Mouse (Mus musculus) forebrain, embryonic 16.5 days (tissue): ENCODE measurements at regions not wholly inside any gene's neighbourhood (a gene's known extent, or its start where the extent isn't known, plus 50 kb on each side); places are given as distances from the start of the nearest gene placed in this dataset.

Experiments used
- ATAC-seq: fragments of 200-750 bp; cut with Nextera tagmentation; 2 replicates; pipeline ENCODE4 v1.8.0; 2017; ENCODE audit warnings: mild to moderate bottlenecking, moderate library complexity
- H3K27ac ChIP-seq: fragments of 300-500 bp; sonication (generic); 2 replicates; pipeline ENCODE4 v1.5.1; 2014; ENCODE audit warnings: low read length, control low read depth
- H3K27me3 ChIP-seq: fragments of 300-500 bp; sonication (generic); replicated peaks from 2 replicates; pipeline ENCODE4 v1.6.1; 2014; ENCODE audit warnings: low read length; ENCODE audit not compliant: control insufficient read depth, insufficient read depth
- H3K36me3 ChIP-seq: fragments of 300-500 bp; sonication (generic); 2 replicates; pipeline ENCODE4 v1.6.1; 2014; ENCODE audit not compliant: control insufficient read depth, insufficient read depth
- H3K4me1 ChIP-seq: fragments of 300-500 bp; sonication (generic); replicated peaks from 2 replicates; pipeline ENCODE4 v1.6.1; 2014; ENCODE audit warnings: low read length; ENCODE audit not compliant: control insufficient read depth, insufficient read depth
- H3K4me2 ChIP-seq: fragments of 300-500 bp; sonication (generic); 2 replicates; pipeline ENCODE4 v1.6.1; 2014; ENCODE audit warnings: mild to moderate bottlenecking, low read length, control low read depth
- H3K4me3 ChIP-seq: fragments of 300-500 bp; sonication (generic); replicated peaks from 2 replicates; pipeline ENCODE4 v1.5.1; 2014; ENCODE audit warnings: mild to moderate bottlenecking, low read length, control low read depth
- H3K9ac ChIP-seq: fragments of 300-500 bp; sonication (generic); replicated peaks from 2 replicates; pipeline ENCODE4 v1.6.1; 2014; ENCODE audit warnings: low read depth, low read length, control low read depth
- H3K9me3 ChIP-seq: fragments of 300-500 bp; sonication (generic); 2 replicates; pipeline ENCODE4 v1.6.1; 2016; ENCODE audit warnings: low read length; ENCODE audit not compliant: control insufficient read depth
- WGBS: fragments of 180-500 bp; shearing (Covaris S2); extraction: QIAGEN DNeasy Blood & Tissue Kit; methylation state at CpG from one replicate; pipeline ENCODE4 v1.1.7; 2014; 5-methylcytosine and 5-hydroxymethylcytosine counted together

DNA sequence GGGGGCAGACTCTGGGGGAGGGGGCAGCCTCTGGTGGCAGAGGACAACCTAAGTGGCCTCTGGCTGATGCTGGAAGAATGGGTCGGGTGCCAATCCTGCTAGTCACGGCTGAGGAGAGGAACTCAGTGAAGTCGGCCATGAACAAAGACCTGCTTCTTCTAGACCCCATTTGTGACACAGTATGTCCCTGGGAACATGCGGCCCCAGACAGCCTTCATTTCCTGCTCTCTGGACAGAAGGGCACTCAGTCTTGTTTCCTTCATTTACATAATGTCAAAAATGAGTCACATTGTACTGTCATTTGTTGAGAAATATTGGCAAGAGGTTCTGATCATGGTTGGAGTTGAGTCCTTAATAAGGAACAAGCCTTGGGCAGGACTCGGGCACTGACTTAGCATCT is 116.5 kb upstream of the Hes1 start:
- H3K4me2 ChIP-seq: no peak overlapping the region
- no peak for ATAC-seq
- no peaks in the 10 kb centered on the region for H3K36me3 ChIP-seq
- no peak overlapping the region for H3K9ac ChIP-seq
- peaks cover 12% of the 10 kb centered on the region for H3K4me1 ChIP-seq
- H3K27ac ChIP-seq: no peak overlapping the region
- H3K4me3 ChIP-seq: no peak overlapping the region
- no peaks in the 10 kb centered on the region for H3K9me3 ChIP-seq
- H3K27me3 ChIP-seq: no peaks in the 10 kb centered on the region
- WGBS: 61% methylated on average over 5 of the region's 5 CpGs

GRCm38 (mm10) chr16:29950136-29950535 is 114.0 kb upstream of the Hes1 start:
- Histone ChIP-seq H3K4me1 (peaks cover 12% of the 10 kb centered on the region), H3K4me2 (no peak overlapping the region), H3K36me3 (no peaks in the 10 kb centered on the region), H3K27ac (no peak overlapping the region), H3K9me3 (no peaks in the 10 kb centered on the region), H3K9ac (no peak overlapping the region), H3K27me3 (no peaks in the 10 kb centered on the region), H3K4me3 (no peak overlapping the region)
- 30% methylated on average over 9 of the region's 9 CpGs for WGBS
- no peak for ATAC-seq

DNA sequence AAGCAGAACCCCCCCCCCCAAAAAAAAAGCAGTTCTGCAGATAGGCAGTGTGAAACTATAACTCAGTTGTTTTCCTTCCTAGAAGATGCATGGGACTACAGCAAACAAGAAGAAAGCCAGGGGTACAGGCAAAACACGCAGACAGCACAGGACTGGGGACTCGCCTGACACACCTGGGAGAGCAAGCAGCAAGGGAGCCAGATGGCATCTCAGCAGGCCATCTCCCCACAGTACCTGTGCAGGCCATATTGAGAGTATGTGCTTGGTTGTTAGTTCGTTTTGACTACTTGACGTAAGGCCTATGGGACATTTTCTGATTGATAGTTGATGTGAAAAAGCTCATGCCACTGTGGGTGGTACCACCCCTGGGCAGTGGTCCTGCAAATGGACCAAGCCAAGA is 113.4 kb upstream of the Hes1 start:
- H3K9ac ChIP-seq: no peak overlapping the region
- WGBS: 90% methylated on average over 4 of the region's 4 CpGs
- H3K9me3 ChIP-seq: no peaks in the 10 kb centered on the region
- ATAC-seq: no peak
- H3K4me3 ChIP-seq: no peak overlapping the region
- no peaks in the 10 kb centered on the region for H3K36me3 ChIP-seq
- no peak overlapping the region for H3K4me2 ChIP-seq
- H3K27ac ChIP-seq: no peak overlapping the region
- H3K4me1 ChIP-seq: peaks cover 6% of the 10 kb centered on the region
- no peaks in the 10 kb centered on the region for H3K27me3 ChIP-seq

- no peaks in the 10 kb centered on the region for H3K27me3 ChIP-seq
- H3K4me1 ChIP-seq: no peaks in the 10 kb centered on the region
- no peak overlapping the region for H3K4me2 ChIP-seq
- H3K9me3 ChIP-seq: no peaks in the 10 kb centered on the region
- no peak overlapping the region for H3K27ac ChIP-seq
- no peak overlapping the region for H3K9ac ChIP-seq
- 89% methylated on average over 10 of the region's 10 CpGs for WGBS
- no peaks in the 10 kb centered on the region for H3K36me3 ChIP-seq
- no peak for ATAC-seq
- no peak overlapping the region for H3K4me3 ChIP-seq
These were observed 109.5 kb upstream of the Hes1 start for GRCm38 (mm10) chr16:29954700-29955099.

DNA sequence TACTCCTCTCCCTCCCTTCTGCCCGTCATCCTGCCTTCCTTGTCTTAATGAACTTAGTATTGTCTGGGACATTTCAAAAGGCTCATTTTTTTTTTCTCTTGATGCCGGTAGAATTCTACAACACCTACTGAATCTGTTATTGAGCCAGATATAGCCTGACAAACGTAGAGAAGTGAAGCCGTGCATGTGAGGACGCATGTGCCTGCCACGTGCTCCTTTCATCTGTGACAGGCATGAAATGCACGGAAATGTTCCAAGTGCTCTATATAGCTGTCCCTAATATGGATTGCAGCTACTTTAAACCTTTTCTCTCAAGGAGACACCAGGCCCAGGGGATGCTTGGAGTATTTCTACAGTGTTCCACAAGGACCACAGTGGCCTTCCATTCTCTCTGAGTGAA is 107.3 kb upstream of the Hes1 start:
- Histone ChIP-seq H3K27me3 (no peaks in the 10 kb centered on the region), H3K4me2 (no peak overlapping the region), H3K4me3 (no peak overlapping the region), H3K9me3 (no peaks in the 10 kb centered on the region), H3K36me3 (no peaks in the 10 kb centered on the region), H3K4me1 (no peaks in the 10 kb centered on the region), H3K27ac (no peak overlapping the region), H3K9ac (no peak overlapping the region)
- 55% methylated on average over 7 of the region's 7 CpGs for WGBS
- ATAC-seq: no peak

DNA sequence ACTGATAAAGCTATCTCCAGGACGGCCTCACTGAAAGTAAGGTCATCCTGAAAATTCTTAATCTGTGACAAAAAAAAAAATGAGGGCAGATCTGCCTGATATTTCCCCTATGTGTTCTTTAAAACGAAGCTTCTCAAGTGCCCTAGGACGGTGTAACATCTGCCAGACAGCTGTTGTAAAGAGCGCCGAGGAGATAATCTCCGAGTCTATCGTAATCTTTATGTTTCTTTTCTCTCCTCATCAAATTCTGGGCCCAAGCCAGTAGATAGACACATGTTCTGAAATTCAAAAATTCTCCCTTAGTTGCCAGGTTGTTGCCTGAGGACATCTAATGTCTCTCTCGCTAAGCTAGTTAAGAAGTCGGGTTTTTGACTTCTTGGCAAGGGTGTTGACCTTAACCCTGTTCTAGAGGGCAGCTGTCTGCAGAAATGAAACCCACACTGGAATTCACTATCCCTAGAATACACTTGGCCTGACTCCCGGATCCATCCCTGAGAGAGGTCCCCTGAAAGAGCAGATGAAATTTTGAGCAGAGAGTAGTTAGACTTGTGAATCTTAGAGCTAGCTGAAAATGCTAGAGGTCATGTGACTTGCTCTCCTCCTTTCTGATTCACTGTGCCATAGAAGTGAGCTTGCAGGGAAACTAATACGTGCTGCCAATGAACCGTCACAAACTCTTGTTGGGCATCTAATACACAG is 104.1 kb upstream of the Hes1 start:
- Histone ChIP-seq H3K36me3 (no peaks in the 10 kb centered on the region), H3K4me1 (no peaks in the 10 kb centered on the region), H3K27me3 (no peaks in the 10 kb centered on the region), H3K9me3 (peaks cover 2% of the 10 kb centered on the region; the same call in 1 of the 2 replicates), H3K9ac (no peak overlapping the region), H3K27ac (no peak overlapping the region), H3K4me2 (no peak overlapping the region), H3K4me3 (no peak overlapping the region)
- ATAC-seq: no peak
- 89% methylated on average over 12 of the region's 12 CpGs for WGBS

GRCm38 (mm10) chr16:29963284-29963683 is 100.9 kb upstream of the Hes1 start:
- no peak overlapping the region for H3K27ac ChIP-seq
- ATAC-seq: no peak
- no peaks in the 10 kb centered on the region for H3K4me1 ChIP-seq
- WGBS: 83% methylated on average over 4 of the region's 4 CpGs
- H3K27me3 ChIP-seq: no peaks in the 10 kb centered on the region
- no peak overlapping the region for H3K4me2 ChIP-seq
- H3K36me3 ChIP-seq: no peaks in the 10 kb centered on the region
- H3K9me3 ChIP-seq: peaks cover 2% of the 10 kb centered on the region; the same call in 1 of the 2 replicates
- no peak overlapping the region for H3K9ac ChIP-seq
- H3K4me3 ChIP-seq: no peak overlapping the region

DNA sequence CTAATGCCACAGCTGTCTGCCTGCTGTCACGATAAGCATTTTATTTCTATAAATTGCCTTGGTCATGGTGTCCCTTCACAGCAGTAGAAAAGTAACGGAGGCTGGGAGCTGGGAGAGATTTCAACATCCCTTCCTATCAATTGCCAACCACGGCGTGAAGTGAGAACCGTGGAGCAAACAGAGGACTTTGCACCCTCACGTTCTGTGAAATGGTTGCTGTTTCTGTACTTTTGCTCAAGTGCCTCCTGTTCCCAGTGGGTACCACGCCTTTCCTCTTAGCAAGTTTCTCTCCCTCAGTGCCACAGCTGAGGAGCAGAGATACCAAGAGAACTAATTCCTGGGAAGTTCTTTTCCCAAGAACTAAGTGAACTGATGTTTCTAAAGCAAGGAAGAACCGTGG is 99.6 kb upstream of the Hes1 start:
- ATAC-seq: no peak
- H3K36me3 ChIP-seq: no peaks in the 10 kb centered on the region
- H3K9ac ChIP-seq: no peak overlapping the region
- H3K4me2 ChIP-seq: no peak overlapping the region
- WGBS: 95% methylated on average over 8 of the region's 8 CpGs
- H3K4me1 ChIP-seq: no peaks in the 10 kb centered on the region
- no peak overlapping the region for H3K27ac ChIP-seq
- peaks cover 2% of the 10 kb centered on the region; the same call in 1 of the 2 replicates for H3K9me3 ChIP-seq
- H3K27me3 ChIP-seq: no peaks in the 10 kb centered on the region
- H3K4me3 ChIP-seq: no peak overlapping the region

DNA sequence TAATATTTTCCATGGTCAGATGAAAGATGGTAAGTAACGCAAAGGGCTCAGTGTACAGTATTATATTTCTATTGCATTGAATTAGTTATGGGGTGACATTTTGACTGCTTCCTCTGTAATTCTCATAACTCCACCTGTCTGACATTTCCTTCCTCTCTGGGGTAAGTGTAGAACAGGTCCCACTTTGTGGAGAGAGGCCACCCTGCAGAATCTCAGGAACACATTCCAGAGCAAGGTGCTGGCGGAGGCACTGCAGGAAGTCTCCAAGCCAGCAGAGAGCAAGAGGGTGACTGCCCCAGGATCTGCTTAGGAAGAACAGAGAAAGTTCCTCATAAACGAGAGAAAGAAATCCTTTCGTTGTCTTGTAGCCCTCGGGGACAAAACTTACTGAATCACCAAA is 95.4 kb upstream of the Hes1 start:
- H3K27me3 ChIP-seq: no peaks in the 10 kb centered on the region
- no peak overlapping the region for H3K4me3 ChIP-seq
- H3K27ac ChIP-seq: no peak overlapping the region
- no peaks in the 10 kb centered on the region for H3K4me1 ChIP-seq
- ATAC-seq: no peak
- H3K9ac ChIP-seq: no peak overlapping the region
- H3K4me2 ChIP-seq: no peak overlapping the region
- peaks cover 2% of the 10 kb centered on the region; the same call in 1 of the 2 replicates for H3K9me3 ChIP-seq
- H3K36me3 ChIP-seq: no peaks in the 10 kb centered on the region
- 81% methylated on average over 5 of the region's 5 CpGs for WGBS

DNA sequence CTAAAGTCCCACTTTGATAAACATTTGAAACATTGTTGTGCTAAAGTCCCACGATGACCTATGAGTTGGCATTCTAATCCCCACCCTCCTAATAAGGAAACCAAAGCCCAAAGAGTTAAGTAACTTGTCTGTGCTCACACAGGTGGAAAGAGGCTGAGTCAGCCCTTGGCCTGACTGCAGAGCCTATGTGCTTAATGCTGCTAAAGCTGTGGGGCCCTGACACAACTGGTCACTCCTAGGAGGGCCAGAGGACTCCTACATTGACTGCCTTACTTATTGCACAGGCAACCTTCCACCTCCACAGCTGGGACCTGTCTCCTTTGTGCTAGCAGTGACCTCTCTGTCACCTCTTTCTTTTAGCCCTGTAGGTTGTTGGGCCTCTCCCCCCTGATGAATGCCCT is 91.4 kb upstream of the Hes1 start:
- Histone ChIP-seq H3K27me3 (no peaks in the 10 kb centered on the region), H3K4me2 (no peak overlapping the region), H3K9ac (no peak overlapping the region), H3K27ac (no peak overlapping the region), H3K36me3 (no peaks in the 10 kb centered on the region), H3K9me3 (no peaks in the 10 kb centered on the region), H3K4me3 (no peak overlapping the region), H3K4me1 (no peaks in the 10 kb centered on the region)
- ATAC-seq: no peak
- WGBS: 8% methylated on average over 1 of the region's 1 CpGs
